Mouse (Mus musculus) ovary, postnatal 10 days (tissue): ENCODE data around the gene Prom1.

ENCODE experiments used
- DNase-seq: peaks from one replicate; pipeline ENCODE4 v3.0.0; 2022; ENCODE audit warnings: low spot score

Gene Prom1

DNA sequence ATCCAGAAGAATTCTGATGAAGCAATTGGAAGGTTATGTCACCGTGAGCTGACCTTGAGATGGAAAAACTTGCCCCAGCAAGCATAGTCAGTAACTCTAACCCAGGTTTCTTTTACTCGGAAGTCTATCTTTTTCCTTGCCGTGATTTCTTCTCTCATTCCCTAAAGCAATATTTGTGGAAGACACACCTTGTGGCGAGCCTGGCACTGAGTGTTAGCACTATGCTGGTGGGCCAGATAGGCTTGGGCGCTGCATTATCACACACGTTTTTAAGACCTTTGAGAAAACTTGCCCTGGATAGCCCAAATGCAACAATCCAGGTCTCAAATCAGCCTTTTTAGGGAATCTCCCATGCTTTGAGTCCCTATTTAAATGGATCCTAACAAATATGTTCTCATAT lies 127.7 kb downstream of the Prom1 start:
- DNase-seq = no peak

DNA sequence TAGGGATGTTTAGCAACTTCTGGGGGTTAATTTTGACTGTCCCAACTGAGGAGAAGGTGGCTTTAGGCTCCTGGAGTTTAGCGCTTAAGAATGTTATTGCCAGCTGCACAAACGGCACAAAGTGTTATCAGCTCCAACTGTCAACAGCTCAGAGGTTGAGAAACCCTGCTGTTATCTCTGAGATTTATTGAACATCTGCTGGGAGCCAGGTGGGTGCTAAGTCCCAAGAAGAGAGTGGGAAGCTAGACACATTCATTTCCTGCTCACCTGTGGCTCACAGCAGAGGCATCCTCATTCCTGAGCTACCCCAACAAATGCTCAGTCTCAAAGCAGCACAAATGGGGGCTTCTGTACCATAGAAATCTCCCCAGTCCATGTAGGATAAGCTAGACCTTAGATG lies 130.7 kb downstream of the Prom1 start:
- no peak for DNase-seq

- DNase-seq = no peak
Measured at GRCm38 (mm10) chr5:43970532-43970931, 131.3 kb downstream of the Prom1 start.

GRCm38 (mm10) chr5:43968634-43969033 lies 133.2 kb downstream of the Prom1 start:
- DNase-seq = no peak

- DNase-seq = no peak
Measured at GRCm38 (mm10) chr5:43961056-43961455, 140.8 kb downstream of the Prom1 start.

DNA sequence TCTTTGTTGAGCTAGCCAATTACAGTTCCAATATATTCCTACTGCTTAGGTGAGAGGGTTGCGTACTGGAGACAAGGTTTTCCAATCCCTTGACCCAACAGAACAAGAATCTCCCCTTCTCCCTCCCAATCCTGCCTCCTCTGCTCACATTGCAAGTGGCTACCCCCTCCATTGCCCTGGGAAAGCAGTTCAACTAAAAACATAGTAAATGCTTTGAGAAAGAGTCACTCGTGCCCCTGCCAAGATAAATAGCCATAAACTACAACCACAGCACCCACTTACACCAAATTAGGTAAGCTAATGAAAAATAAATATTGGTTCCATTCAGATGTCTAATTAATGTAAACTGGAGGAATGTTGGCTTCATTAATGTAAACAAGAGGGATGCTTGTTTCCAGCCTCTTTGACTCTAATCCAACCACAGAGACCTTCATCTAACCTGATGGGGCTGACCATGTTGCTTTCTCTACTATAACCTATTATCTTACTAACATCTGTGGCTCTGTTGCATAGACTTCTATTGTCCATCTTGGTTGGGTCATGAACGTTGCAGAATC lies 141.9 kb downstream of the Prom1 start:
- DNase-seq = no peak

DNA sequence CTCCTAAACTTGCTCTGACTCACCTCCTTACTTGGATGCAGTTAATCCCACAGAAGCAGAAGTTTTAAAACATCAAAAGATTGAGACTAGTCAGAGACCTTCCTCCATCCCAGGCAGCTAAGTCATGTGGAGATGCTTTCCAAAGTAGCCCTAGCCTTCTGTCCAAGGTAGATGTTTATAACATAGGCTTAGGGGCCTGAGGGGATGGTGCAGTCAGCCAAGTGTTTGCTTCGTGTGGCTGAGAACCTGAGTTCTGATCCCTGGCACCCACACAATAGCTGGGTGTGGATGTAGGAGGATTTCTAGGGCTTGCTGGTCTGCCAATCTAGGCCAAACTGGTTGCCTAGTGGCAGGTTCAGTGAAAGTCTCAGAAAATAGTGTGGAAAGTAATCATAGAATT lies 148.6 kb downstream of the Prom1 start:
- DNase-seq = no peak

- no peak for DNase-seq
Measured at GRCm38 (mm10) chr5:43948748-43949275, 153.0 kb downstream of the Prom1 start.

DNA sequence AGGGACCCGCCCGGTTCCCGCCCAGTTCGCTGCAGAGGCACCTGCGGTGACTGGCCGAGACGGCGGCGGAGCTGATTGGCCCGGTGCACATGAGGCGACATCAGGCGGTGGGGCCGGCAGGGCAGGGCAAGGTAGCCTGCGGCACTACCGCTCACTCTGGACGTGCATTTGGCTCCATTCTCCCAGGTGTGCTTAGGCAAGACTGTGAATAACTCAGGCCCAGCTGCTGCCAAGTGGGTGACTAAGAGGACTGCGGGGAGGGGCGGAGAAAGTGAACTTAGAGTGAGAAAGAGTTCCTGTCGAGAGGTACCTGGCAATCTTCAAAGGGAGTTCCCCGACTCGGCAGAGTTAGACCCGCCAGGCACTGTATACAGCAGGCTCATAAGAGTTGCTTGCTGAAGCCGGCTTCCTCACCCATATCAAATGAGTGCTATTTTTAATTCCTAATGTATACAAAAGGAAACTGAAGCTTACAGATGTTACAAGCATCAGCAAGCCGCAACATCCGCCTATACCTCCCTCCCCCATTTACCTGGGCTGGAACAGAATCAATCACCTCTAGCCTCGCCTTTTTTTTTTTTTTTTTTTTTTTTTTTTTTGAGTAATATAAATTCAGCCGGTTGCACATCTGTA lies 153.6 kb downstream of the Prom1 start:
- peak; percentile 12 for DNase-seq

DNA sequence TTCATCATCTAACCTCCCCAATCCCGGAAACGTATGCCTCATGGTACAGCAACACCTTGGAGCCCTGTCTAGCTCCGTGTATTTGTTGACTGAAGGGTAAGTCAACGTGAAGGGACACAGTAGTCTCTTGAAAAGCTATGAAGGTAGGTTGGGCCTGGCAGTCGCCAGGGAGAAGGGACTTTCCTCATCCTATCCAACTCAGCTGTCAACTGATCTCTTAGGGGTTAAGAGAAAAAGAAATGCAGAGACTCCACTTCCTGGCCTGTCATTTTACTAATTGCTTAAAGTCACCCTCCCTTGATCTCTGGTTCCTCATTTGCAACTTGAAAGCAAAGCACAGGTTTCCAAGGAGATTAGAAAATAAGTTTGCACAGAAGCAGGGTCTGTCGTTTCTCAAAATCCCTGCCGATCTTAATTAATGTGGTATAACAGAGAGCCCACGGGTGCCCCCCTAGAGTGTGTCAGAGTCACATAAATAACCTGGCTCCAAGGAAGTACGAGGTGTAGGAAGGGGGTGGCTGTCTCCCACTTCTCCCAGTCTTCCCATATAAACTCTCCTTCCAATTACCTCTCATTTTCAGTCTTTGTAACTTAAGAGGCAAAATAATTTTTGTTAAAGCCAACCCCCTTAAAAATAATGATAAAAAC lies 154.4 kb downstream of the Prom1 start:
- no peak for DNase-seq
